Mouse (Mus musculus): ENCODE measurements around the gene Fam160b1. TPM values are rescaled to one million over a fixed set of nuclear protein-coding genes. Genes with fewer than 3 reads are reported as not detected.

The Fam160b1 gene
- polyA plus RNA-seq, 1 experiment from 2014 or later = 11.2 TPM

DNA sequence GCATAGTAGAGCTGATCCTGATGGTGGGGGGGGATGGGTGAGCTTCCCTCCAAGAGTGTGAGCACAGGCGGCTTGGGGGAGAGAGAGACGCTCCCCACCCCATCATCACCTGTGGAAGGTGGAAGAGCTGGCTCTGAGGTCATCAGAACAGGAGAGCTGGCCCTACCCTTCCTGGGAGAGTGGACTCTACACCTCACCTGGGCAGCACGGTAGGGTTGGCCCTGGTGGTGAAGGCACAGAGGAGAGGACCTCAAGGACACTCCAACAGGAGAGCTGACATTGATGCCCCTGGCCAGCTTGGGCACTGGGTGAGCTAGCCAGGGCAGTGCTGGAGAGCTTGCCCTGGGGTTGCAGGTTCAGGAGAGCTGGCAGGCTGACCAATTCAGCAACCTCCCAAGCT lies 31.1 kb downstream of the Fam160b1 start:
- H3K27ac ChIP-seq = no peak overlapping the region
- no peaks in the 10 kb centered on the region for H3K9me3 ChIP-seq
- H3K4me1 ChIP-seq = peaks cover 25% of the 10 kb centered on the region
- no peak overlapping the region for H3K4me3 ChIP-seq
- no peaks in the 10 kb centered on the region for H3K27me3 ChIP-seq (ENCODE audit: insufficient read depth, poor library complexity, severe bottlenecking)
- peaks cover 47% of the 10 kb centered on the region for H3K36me3 ChIP-seq
- peak; percentile 73 for DNase-seq (ENCODE audit: low spot score)
- WGBS = 89% methylated on average over 3 of the region's 3 CpGs

DNA sequence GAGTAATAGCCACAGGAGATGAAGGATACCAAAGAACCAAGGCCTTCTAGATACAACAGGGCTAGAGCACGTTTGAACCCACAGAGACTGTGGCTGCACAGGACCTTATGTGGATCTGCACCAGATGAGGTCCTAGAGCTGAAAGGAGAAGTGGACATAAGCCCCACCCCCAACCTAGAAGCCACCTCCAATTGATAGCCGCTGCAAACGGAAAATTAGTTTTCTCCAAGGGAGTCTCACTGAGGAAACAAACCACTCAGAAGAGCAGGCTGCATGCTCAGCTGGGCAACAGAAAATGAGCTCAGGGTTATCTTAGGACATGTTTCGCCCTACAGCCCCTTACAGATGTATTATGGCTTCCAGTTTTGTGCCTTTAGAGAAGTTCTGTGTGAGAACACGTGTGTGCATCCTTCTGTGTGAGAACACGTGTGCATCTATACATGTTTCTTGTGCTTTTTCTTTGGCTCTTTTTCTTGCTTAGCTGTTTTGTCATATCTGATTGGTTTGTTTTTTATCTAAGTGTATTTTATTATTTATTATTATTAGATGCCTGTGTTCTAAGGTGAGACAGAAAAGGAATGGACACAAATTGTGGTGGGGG lies 33.0 kb downstream of the Fam160b1 start:
- Histone ChIP-seq H3K36me3 (peaks cover 31% of the 10 kb centered on the region), H3K27me3 (ENCODE audit: insufficient read depth, poor library complexity, severe bottlenecking) (no peaks in the 10 kb centered on the region), H3K4me3 (no peak overlapping the region), H3K9me3 (no peaks in the 10 kb centered on the region), H3K27ac (no peak overlapping the region), H3K4me1 (peaks cover 26% of the 10 kb centered on the region)
- WGBS = 72% methylated on average over 6 of the region's 6 CpGs
- DNase-seq (ENCODE audit: low spot score) = no peak

DNA sequence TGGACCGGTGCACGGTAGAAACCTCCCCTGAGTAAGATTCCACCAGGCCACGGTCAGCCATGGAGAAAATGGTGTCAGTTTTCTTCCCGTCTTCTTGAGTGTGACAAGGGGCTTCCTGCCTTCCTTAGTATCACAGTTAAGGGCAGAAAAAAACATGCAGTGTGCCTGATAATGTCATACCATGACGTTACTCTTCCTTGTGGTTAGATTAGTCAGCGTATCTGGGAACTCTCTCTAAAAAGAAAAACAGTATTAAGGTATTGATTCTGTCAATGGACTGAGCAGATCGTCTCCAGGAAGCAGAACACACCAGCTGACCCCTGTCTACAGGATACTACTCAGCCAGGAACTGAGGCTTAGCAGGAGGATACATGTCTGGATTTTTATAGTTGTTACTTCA lies 36.1 kb downstream of the Fam160b1 start:
- H3K9me3 ChIP-seq = no peaks in the 10 kb centered on the region
- H3K4me1 ChIP-seq = peaks cover 25% of the 10 kb centered on the region
- no peak overlapping the region for H3K27ac ChIP-seq
- H3K27me3 ChIP-seq (ENCODE audit: insufficient read depth, poor library complexity, severe bottlenecking) = no peaks in the 10 kb centered on the region
- 42% methylated on average over 7 of the region's 7 CpGs for WGBS
- H3K4me3 ChIP-seq = no peak overlapping the region
- H3K36me3 ChIP-seq = peaks cover 1% of the 10 kb centered on the region; the same call in 1 of the 2 replicates
- DNase-seq (ENCODE audit: low spot score) = no peak

DNA sequence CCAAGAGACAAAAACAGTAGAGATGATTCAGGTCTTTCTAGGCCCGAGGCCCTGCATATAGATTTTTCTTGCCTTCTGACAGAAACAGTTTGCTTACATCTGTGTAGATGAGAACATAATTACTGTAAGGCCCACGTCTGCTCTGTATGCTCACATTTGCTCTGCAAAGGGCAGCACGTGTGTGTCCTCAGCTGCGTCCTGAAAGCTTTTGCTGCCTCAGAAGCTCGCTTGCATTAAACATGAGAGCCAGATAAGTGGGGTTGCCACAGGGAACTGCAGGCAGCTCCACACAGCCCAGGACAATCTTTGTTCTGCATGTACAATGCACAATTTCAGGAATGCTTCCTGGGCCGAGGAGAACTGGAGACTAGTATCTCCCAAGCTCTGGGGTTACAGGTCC lies 41.9 kb downstream of the Fam160b1 start:
- Histone ChIP-seq H3K27me3 (ENCODE audit: insufficient read depth, poor library complexity, severe bottlenecking) (no peaks in the 10 kb centered on the region), H3K4me1 (peaks cover 9% of the 10 kb centered on the region), H3K36me3 (no peaks in the 10 kb centered on the region), H3K27ac (no peak overlapping the region), H3K9me3 (no peaks in the 10 kb centered on the region), H3K4me3 (no peak overlapping the region)
- 73% methylated on average over 6 of the region's 6 CpGs for WGBS
- DNase-seq (ENCODE audit: low spot score) = no peak

DNA sequence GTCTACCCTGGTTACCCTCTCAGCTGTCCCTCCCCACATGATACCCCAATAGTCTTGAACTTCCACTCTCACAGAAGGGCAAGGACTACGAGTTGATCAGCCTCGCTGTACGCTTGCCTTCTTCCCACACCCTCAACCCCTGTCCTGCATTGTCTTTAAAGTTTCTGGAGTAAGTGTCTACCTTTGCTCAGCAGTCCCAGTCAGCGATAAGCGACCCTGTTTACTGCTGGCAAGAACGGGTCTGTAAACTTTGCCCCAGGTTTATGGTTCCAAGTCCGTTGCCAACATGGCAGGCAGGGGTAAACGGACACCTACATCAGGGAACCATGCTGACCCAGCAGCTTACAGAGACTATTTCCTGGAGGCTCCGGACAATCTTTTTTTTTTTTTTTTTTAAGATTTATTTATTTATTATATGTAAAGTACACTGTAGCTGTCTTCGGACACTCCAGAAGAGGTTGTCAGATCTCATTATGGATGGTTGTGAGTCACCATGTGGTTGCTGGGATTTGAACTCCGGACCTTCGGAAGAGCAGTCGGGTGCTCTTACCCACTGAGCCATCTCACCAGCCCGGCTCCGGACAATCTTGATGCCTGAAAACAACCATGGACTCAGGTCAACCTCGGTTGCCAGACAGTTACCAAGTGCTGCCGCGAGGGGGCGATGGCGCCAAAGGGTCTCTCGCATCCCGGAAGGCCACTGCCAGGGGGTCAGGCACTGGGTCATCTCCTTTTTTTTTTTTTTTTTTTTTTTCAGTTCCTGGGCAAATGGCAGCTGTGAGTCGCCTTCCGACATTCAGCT lies 43.4 kb downstream of the Fam160b1 start:
- Histone ChIP-seq H3K4me1 (peaks cover 9% of the 10 kb centered on the region), H3K9me3 (no peaks in the 10 kb centered on the region), H3K36me3 (no peaks in the 10 kb centered on the region), H3K27me3 (ENCODE audit: insufficient read depth, poor library complexity, severe bottlenecking) (peaks cover 9% of the 10 kb centered on the region; the same call in 1 of the 2 replicates), H3K27ac (no peak overlapping the region), H3K4me3 (peak overlapping the region; percentile 50)
- DNase-seq (ENCODE audit: low spot score) = peak; percentile 91
- 15% methylated on average over 24 of the region's 24 CpGs for WGBS

DNA sequence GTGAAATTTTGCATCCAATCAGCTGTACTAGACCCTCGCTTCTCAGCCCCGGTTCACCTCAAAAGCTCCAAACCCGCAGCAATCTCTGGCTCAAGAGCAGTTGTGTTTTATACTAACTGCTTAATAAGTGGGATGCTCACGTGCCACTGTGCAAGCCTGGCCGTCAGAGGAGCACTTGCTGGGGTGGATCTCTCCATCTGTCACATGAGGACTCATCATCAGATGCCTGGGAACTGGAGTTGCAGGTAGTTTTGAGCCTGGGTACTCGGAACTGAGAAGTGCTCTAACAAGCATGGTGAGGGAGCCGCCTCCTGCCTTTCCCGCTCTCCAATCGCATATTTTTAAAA lies 44.0 kb downstream of the Fam160b1 start:
- peaks cover 9% of the 10 kb centered on the region for H3K4me1 ChIP-seq
- WGBS = 18% methylated on average over 9 of the region's 9 CpGs
- no peaks in the 10 kb centered on the region for H3K9me3 ChIP-seq
- 0 out of 2 replicates have a peak overlapping the region, but pooled peaks have one; percentile 19 for H3K27ac ChIP-seq
- peak overlapping the region; percentile 50 for H3K4me3 ChIP-seq
- no peaks in the 10 kb centered on the region for H3K36me3 ChIP-seq
- DNase-seq (ENCODE audit: low spot score) = no peak
- H3K27me3 ChIP-seq (ENCODE audit: insufficient read depth, poor library complexity, severe bottlenecking) = peaks cover 9% of the 10 kb centered on the region; the same call in 1 of the 2 replicates

DNA sequence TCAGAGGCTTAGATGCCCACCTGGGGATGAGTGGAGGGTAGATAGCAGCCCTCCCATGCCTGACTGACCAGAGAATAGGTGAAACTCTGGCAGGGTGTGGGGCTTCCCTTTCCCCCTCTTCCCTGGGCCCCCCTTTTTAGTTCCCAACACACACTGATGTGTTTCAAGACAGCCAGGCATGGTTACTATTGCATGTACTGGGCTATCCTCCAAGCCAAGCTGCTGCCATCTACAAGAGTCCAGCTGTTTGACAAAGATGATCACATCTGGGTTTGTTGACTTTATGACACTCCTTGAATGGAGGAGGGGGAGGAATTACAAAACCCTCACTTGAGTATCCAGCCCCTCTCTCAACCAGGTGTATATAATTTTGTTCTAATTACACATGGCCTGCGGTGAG lies 47.5 kb downstream of the Fam160b1 start:
- Histone ChIP-seq H3K4me1 (peaks cover 22% of the 10 kb centered on the region), H3K27me3 (ENCODE audit: insufficient read depth, poor library complexity, severe bottlenecking) (peaks cover 9% of the 10 kb centered on the region; the same call in 1 of the 2 replicates), H3K9me3 (no peaks in the 10 kb centered on the region), H3K27ac (no peak overlapping the region), H3K36me3 (no peaks in the 10 kb centered on the region), H3K4me3 (no peak overlapping the region)
- WGBS = 98% methylated on average over 1 of the region's 1 CpGs
- DNase-seq (ENCODE audit: low spot score) = no peak

DNA sequence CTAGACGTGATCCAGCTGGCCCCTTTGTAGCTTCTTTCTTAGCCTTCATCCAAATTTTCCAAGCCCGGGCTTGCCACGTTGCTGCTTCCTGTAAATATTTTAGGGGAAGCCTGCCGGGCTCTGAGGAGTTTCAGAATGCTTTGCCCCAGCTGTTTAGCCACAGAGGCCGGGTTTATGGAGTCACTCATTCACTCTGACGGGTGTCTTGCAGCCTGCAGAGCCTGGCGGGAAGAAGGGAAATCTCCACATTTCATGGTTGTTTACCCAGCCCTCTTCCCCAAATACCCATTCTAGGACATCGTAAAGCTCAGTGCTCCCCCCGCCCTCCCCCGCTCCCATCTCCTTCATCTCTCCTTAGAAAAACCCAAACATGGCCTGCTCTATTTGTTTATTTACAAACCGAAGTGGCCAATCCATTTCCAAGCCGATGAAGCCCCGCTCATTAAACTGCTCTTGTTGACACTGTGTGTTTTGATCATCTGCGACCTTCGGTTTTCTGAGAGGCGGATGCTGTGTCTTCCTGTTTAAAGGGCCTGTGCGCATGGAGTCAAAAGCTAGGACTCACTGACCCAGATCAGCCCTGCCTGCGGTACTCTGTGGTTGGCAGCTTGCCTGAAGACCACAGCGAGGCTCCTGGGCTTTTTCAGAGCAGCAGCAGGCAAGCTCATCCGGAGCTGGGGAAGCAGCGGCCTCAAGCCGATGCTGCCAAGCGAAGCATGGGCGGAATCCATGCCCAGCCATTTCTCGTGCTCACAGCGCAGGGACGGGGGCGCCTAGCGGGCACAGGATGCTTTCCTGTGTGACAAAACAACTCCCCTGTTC lies 51.1 kb downstream of the Fam160b1 start:
- no peaks in the 10 kb centered on the region for H3K36me3 ChIP-seq
- 30% methylated on average over 29 of the region's 29 CpGs for WGBS
- H3K27ac ChIP-seq = peak overlapping the region; percentile 75; the same call in 1 of the 2 replicates
- no peak for DNase-seq (ENCODE audit: low spot score)
- H3K4me3 ChIP-seq = peak overlapping the region; percentile 34
- no peaks in the 10 kb centered on the region for H3K9me3 ChIP-seq
- H3K27me3 ChIP-seq (ENCODE audit: insufficient read depth, poor library complexity, severe bottlenecking) = peaks cover 9% of the 10 kb centered on the region; the same call in 1 of the 2 replicates
- peaks cover 21% of the 10 kb centered on the region for H3K4me1 ChIP-seq

DNA sequence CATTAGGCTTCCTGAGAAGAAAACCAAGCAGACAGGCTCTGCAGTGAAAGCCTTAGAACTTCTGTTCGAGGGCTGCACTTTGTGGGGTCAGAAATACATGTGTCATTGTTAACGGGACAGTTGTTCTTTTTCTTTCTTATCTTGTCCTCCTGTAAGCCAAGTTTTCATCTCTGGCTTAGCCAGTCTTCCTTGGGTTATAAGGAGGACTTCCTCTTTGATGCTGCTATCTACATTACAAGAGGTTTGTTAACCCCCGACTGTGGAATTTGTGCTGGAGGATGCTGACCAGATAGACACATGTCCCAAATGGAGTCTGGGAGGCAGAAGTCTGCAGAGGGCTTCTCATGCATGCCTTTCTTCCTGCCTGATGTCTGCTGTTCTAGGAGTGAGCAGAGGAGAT lies 52.7 kb downstream of the Fam160b1 start:
- 0 out of 2 replicates have a peak, but pooled peaks cover 3% of the 10 kb centered on the region for H3K27me3 ChIP-seq (ENCODE audit: insufficient read depth, poor library complexity, severe bottlenecking)
- H3K27ac ChIP-seq = no peak overlapping the region
- H3K4me3 ChIP-seq = no peak overlapping the region
- 21% methylated on average over 3 of the region's 3 CpGs for WGBS
- H3K4me1 ChIP-seq = peaks cover 27% of the 10 kb centered on the region
- H3K9me3 ChIP-seq = no peaks in the 10 kb centered on the region
- DNase-seq (ENCODE audit: low spot score) = no peak
- no peaks in the 10 kb centered on the region for H3K36me3 ChIP-seq

DNA sequence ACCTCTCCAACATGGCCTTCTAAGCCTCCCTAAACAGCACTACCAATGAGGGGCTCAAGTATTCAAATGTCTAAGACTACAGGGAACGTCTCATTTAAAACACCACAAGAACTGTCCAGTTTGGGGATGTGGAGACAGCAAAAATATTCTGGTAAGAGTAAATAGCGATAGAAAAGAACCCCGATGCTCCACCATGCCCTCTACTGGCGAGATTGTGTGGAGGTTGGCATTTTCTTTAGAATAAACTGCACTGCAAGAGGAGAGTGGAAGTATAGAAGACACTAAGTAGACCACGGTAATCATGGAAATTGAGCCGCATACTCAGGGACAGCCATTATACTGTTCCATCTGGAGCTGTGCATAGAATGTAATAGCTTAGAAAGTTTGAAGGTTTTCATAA lies 53.4 kb downstream of the Fam160b1 start:
- Histone ChIP-seq H3K27me3 (ENCODE audit: insufficient read depth, poor library complexity, severe bottlenecking) (no peaks in the 10 kb centered on the region), H3K9me3 (no peaks in the 10 kb centered on the region), H3K4me1 (peaks cover 29% of the 10 kb centered on the region), H3K27ac (no peak overlapping the region), H3K36me3 (no peaks in the 10 kb centered on the region), H3K4me3 (no peak overlapping the region)
- 76% methylated on average over 6 of the region's 6 CpGs for WGBS
- DNase-seq (ENCODE audit: low spot score) = no peak

DNA sequence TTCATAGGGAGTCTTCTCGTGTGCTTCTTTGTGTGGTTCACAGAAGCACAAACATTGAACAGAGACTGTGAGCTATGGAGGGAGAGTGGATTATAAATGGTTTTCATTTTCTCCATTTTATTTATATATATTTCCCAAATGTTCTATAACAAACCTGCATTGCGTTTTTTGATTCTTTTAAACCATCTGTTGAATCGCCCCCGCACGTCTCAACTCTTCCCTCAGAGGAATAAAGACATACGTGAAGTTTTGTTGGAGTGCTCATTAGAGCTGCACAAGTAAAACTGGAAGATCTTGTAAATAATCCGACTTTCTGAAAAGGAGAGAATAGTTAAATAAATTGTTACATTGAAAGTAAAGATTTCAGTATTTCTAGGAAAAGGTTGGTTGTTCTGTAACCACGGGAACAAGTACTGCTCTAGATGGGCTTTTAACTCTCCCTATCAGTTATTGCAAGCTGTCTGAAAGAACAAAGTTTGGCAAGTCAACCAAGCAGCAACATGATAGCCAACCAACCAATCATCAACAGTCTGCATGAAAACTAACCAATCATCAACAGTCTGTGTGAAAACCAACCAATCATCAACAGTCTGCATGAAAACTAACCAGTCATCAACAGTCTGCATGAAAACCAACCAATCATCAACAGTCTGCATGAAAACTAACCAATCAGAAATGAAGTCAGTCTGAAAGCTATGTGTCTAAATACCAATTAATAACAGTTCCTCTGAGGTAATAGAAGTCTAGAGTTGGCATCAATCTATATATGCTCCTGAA lies 54.7 kb downstream of the Fam160b1 start:
- Histone ChIP-seq H3K9me3 (no peaks in the 10 kb centered on the region), H3K27me3 (ENCODE audit: insufficient read depth, poor library complexity, severe bottlenecking) (no peaks in the 10 kb centered on the region), H3K4me3 (no peak overlapping the region), H3K36me3 (no peaks in the 10 kb centered on the region), H3K27ac (no peak overlapping the region), H3K4me1 (peaks cover 29% of the 10 kb centered on the region)
- WGBS = 88% methylated on average over 8 of the region's 8 CpGs
- DNase-seq (ENCODE audit: low spot score) = no peak

DNA sequence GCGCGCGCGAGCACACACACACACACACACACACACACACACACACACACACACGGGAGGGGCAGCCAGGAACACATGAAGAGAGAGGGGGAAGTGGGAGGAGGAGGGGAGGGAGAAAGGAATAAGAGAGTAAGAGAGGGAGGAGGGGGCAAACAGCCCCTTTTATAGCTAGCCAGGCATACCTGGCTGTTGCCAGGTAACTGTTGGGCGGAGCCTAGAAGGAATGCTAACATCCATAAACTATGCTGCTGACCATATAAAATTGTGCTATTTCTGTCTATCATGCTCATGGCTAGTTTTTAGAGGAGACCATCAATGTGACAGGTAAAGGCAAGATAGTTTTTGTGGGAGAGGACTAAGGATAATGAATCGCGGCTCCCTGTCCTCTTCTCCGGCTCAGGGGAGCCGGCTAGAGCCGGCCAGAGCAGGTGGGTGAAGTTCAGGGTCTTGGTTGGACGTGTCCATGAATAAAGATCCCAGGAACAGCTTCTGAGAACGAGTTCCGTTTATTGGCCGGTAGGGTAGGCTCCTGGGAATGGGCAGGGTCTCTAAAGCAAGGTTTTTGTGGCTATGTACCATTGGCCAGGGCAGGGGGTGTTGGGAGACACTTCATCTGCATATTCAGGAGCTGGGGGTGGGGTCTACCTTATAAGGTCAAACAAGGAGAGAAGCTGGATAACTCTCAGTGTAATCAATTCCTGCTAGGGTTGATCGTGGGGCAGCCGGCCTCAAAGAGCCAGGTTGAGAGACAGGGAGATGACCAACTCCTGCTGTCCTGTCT lies 57.5 kb downstream of the Fam160b1 start:
- Histone ChIP-seq H3K4me1 (peaks cover 16% of the 10 kb centered on the region), H3K27me3 (ENCODE audit: insufficient read depth, poor library complexity, severe bottlenecking) (no peaks in the 10 kb centered on the region), H3K27ac (peak overlapping the region; percentile 70), H3K4me3 (peak overlapping the region; percentile 55), H3K9me3 (no peaks in the 10 kb centered on the region), H3K36me3 (no peaks in the 10 kb centered on the region)
- WGBS = 16% methylated on average over 17 of the region's 17 CpGs
- peak; percentile 81 for DNase-seq (ENCODE audit: low spot score)

All from heart, embryonic 10.5 days (tissue).